Mouse (Mus musculus): ENCODE measurements around the gene Rgs3. TPM values are rescaled to one million over a fixed set of nuclear protein-coding genes. Genes with fewer than 3 reads are reported as not detected.
"Not testable (repeated sequence)": the region's sequence is repeated elsewhere in the genome, so short reads cannot be mapped to it uniquely, and the experiment has no call there.

Gene Rgs3
- polyA plus RNA-seq, 1 experiment from 2014 or later: 38.2 TPM

GRCm38 (mm10) chr4:62583265-62584092 lies 23.8 kb downstream of the Rgs3 start:
- ATAC-seq (ENCODE audit: insufficient number of reproducible peaks, insufficient read depth, low FRiP score, low read depth): peak; percentile 86
- no peaks in the 10 kb centered on the region for H3K36me3 ChIP-seq (ENCODE audit: control insufficient read depth, insufficient read depth, low read length)
- H3K9ac ChIP-seq (replicated peaks; ENCODE audit: low read depth, low read length): peak overlapping the region; percentile 47
- no peaks in the 10 kb centered on the region for H3K9me3 ChIP-seq (ENCODE audit: control insufficient read depth, low read depth, low read length)
- peaks cover 16% of the 10 kb centered on the region; the same call in 1 of the 2 replicates for H3K4me1 ChIP-seq (ENCODE audit: control insufficient read depth, insufficient read depth, low read length)
- no peak overlapping the region for H3K27ac ChIP-seq (ENCODE audit: low read length)
- 0 out of 2 replicates have a peak, but pooled peaks cover 4% of the 10 kb centered on the region for H3K27me3 ChIP-seq (ENCODE audit: control insufficient read depth, insufficient read depth, low read length)
- peak overlapping the region; percentile 66 for H3K4me2 ChIP-seq (replicated peaks; ENCODE audit: low read depth, low read length)
- peak overlapping the region; percentile 38 for H3K4me3 ChIP-seq (ENCODE audit: low read depth, low read length)
- 4% methylated on average over 42 of the region's 42 CpGs for WGBS

- H3K4me2 ChIP-seq (replicated peaks; ENCODE audit: low read depth, low read length): no peak overlapping the region
- no peak overlapping the region for H3K27ac ChIP-seq (ENCODE audit: low read length)
- H3K9ac ChIP-seq (replicated peaks; ENCODE audit: low read depth, low read length): no peak overlapping the region
- ATAC-seq (ENCODE audit: insufficient number of reproducible peaks, insufficient read depth, low FRiP score, low read depth): no peak
- H3K36me3 ChIP-seq (ENCODE audit: control insufficient read depth, insufficient read depth, low read length): no peaks in the 10 kb centered on the region
- no peaks in the 10 kb centered on the region for H3K9me3 ChIP-seq (ENCODE audit: control insufficient read depth, low read depth, low read length)
- 83% methylated on average over 8 of the region's 8 CpGs for WGBS
- H3K27me3 ChIP-seq (ENCODE audit: control insufficient read depth, insufficient read depth, low read length): 0 out of 2 replicates have a peak, but pooled peaks cover 4% of the 10 kb centered on the region
- H3K4me1 ChIP-seq (ENCODE audit: control insufficient read depth, insufficient read depth, low read length): peaks cover 26% of the 10 kb centered on the region
- H3K4me3 ChIP-seq (ENCODE audit: low read depth, low read length): no peak overlapping the region
Observed at GRCm38 (mm10) chr4:62587067-62587466, 27.4 kb downstream of the Rgs3 start.

- peak overlapping the region; percentile 58; the same call in 1 of the 2 replicates for H3K27ac ChIP-seq (ENCODE audit: low read length)
- H3K27me3 ChIP-seq (ENCODE audit: control insufficient read depth, insufficient read depth, low read length): no peaks in the 10 kb centered on the region
- 76% methylated on average over 1 of the region's 1 CpGs for WGBS
- no peak for ATAC-seq (ENCODE audit: insufficient number of reproducible peaks, insufficient read depth, low FRiP score, low read depth)
- H3K9me3 ChIP-seq (ENCODE audit: control insufficient read depth, low read depth, low read length): no peaks in the 10 kb centered on the region
- H3K4me2 ChIP-seq (replicated peaks; ENCODE audit: low read depth, low read length): no peak overlapping the region
- H3K9ac ChIP-seq (replicated peaks; ENCODE audit: low read depth, low read length): no peak overlapping the region
- H3K4me3 ChIP-seq (ENCODE audit: low read depth, low read length): no peak overlapping the region
- H3K4me1 ChIP-seq (ENCODE audit: control insufficient read depth, insufficient read depth, low read length): peaks cover 11% of the 10 kb centered on the region
- H3K36me3 ChIP-seq (ENCODE audit: control insufficient read depth, insufficient read depth, low read length): no peaks in the 10 kb centered on the region
Observed at GRCm38 (mm10) chr4:62590878-62591277, 31.2 kb downstream of the Rgs3 start.

GRCm38 (mm10) chr4:62591326-62591725 lies 31.7 kb downstream of the Rgs3 start:
- Histone ChIP-seq H3K9me3 (ENCODE audit: control insufficient read depth, low read depth, low read length) (no peaks in the 10 kb centered on the region), H3K27ac (ENCODE audit: low read length) (peak overlapping the region; percentile 58; the same call in 1 of the 2 replicates), H3K4me2 (replicated peaks; ENCODE audit: low read depth, low read length) (0 out of 2 replicates have a peak overlapping the region, but pooled peaks have one; percentile 14), H3K4me1 (ENCODE audit: control insufficient read depth, insufficient read depth, low read length) (peaks cover 11% of the 10 kb centered on the region), H3K9ac (replicated peaks; ENCODE audit: low read depth, low read length) (no peak overlapping the region), H3K4me3 (ENCODE audit: low read depth, low read length) (no peak overlapping the region), H3K36me3 (ENCODE audit: control insufficient read depth, insufficient read depth, low read length) (no peaks in the 10 kb centered on the region), H3K27me3 (ENCODE audit: control insufficient read depth, insufficient read depth, low read length) (no peaks in the 10 kb centered on the region)
- 9% methylated on average over 11 of the region's 11 CpGs for WGBS
- ATAC-seq (ENCODE audit: insufficient number of reproducible peaks, insufficient read depth, low FRiP score, low read depth): peak; percentile 72; the same call in 1 of the 2 replicates

- H3K9me3 ChIP-seq (ENCODE audit: control insufficient read depth, low read depth, low read length); H3K27ac ChIP-seq (ENCODE audit: low read length); H3K4me3 ChIP-seq (ENCODE audit: low read depth, low read length); H3K36me3 ChIP-seq (ENCODE audit: control insufficient read depth, insufficient read depth, low read length); ATAC-seq (ENCODE audit: insufficient number of reproducible peaks, insufficient read depth, low FRiP score, low read depth); H3K9ac ChIP-seq (replicated peaks; ENCODE audit: low read depth, low read length); H3K4me2 ChIP-seq (replicated peaks; ENCODE audit: low read depth, low read length); H3K27me3 ChIP-seq (ENCODE audit: control insufficient read depth, insufficient read depth, low read length): not testable (repeated sequence)
- WGBS: 91% methylated on average over 24 of the region's 24 CpGs
- peaks cover 11% of the 10 kb centered on the region for H3K4me1 ChIP-seq (ENCODE audit: control insufficient read depth, insufficient read depth, low read length)
Observed at GRCm38 (mm10) chr4:62593546-62594240, 34.0 kb downstream of the Rgs3 start.

GRCm38 (mm10) chr4:62594442-62594841 lies 34.8 kb downstream of the Rgs3 start:
- Histone ChIP-seq H3K36me3 (ENCODE audit: control insufficient read depth, insufficient read depth, low read length) (no peaks in the 10 kb centered on the region), H3K4me3 (ENCODE audit: low read depth, low read length) (no peak overlapping the region), H3K4me2 (replicated peaks; ENCODE audit: low read depth, low read length) (no peak overlapping the region), H3K9me3 (ENCODE audit: control insufficient read depth, low read depth, low read length) (no peaks in the 10 kb centered on the region), H3K4me1 (ENCODE audit: control insufficient read depth, insufficient read depth, low read length) (peaks cover 11% of the 10 kb centered on the region), H3K27ac (ENCODE audit: low read length) (no peak overlapping the region), H3K9ac (replicated peaks; ENCODE audit: low read depth, low read length) (no peak overlapping the region), H3K27me3 (ENCODE audit: control insufficient read depth, insufficient read depth, low read length) (no peaks in the 10 kb centered on the region)
- ATAC-seq (ENCODE audit: insufficient number of reproducible peaks, insufficient read depth, low FRiP score, low read depth): no peak
- 77% methylated on average over 5 of the region's 5 CpGs for WGBS

GRCm38 (mm10) chr4:62596051-62596450 lies 36.4 kb downstream of the Rgs3 start:
- H3K4me3 ChIP-seq (ENCODE audit: low read depth, low read length): no peak overlapping the region
- no peak overlapping the region for H3K9ac ChIP-seq (replicated peaks; ENCODE audit: low read depth, low read length)
- 60% methylated on average over 5 of the region's 5 CpGs for WGBS
- ATAC-seq (ENCODE audit: insufficient number of reproducible peaks, insufficient read depth, low FRiP score, low read depth): no peak
- peaks cover 7% of the 10 kb centered on the region; the same call in 1 of the 2 replicates for H3K4me1 ChIP-seq (ENCODE audit: control insufficient read depth, insufficient read depth, low read length)
- no peaks in the 10 kb centered on the region for H3K36me3 ChIP-seq (ENCODE audit: control insufficient read depth, insufficient read depth, low read length)
- H3K4me2 ChIP-seq (replicated peaks; ENCODE audit: low read depth, low read length): no peak overlapping the region
- no peaks in the 10 kb centered on the region for H3K27me3 ChIP-seq (ENCODE audit: control insufficient read depth, insufficient read depth, low read length)
- H3K27ac ChIP-seq (ENCODE audit: low read length): no peak overlapping the region
- H3K9me3 ChIP-seq (ENCODE audit: control insufficient read depth, low read depth, low read length): no peaks in the 10 kb centered on the region

GRCm38 (mm10) chr4:62600549-62600948 lies 40.9 kb downstream of the Rgs3 start:
- H3K4me1 ChIP-seq (ENCODE audit: control insufficient read depth, insufficient read depth, low read length): no peaks in the 10 kb centered on the region
- no peaks in the 10 kb centered on the region for H3K36me3 ChIP-seq (ENCODE audit: control insufficient read depth, insufficient read depth, low read length)
- H3K4me2 ChIP-seq (replicated peaks; ENCODE audit: low read depth, low read length): no peak overlapping the region
- H3K4me3 ChIP-seq (ENCODE audit: low read depth, low read length): no peak overlapping the region
- no peak overlapping the region for H3K9ac ChIP-seq (replicated peaks; ENCODE audit: low read depth, low read length)
- WGBS: 86% methylated on average over 1 of the region's 1 CpGs
- no peaks in the 10 kb centered on the region for H3K27me3 ChIP-seq (ENCODE audit: control insufficient read depth, insufficient read depth, low read length)
- no peaks in the 10 kb centered on the region for H3K9me3 ChIP-seq (ENCODE audit: control insufficient read depth, low read depth, low read length)
- H3K27ac ChIP-seq (ENCODE audit: low read length): no peak overlapping the region
- ATAC-seq (ENCODE audit: insufficient number of reproducible peaks, insufficient read depth, low FRiP score, low read depth): no peak

All from stomach, embryonic 14.5 days (tissue).